Mouse (Mus musculus): Measurements from ENCODE around the gene Pax4.

Gene Pax4

GRCm38 (mm10) chr6:28450481-28450880 lies 1.3 kb upstream of the Pax4 start:
- DNase-seq (ENCODE audit: extremely low read depth, low read depth): no peak

- no peak for DNase-seq (ENCODE audit: extremely low read depth, low read depth)
Measured at GRCm38 (mm10) chr6:28447937-28448336, 1.2 kb downstream of the Pax4 start.

GRCm38 (mm10) chr6:28431538-28431855 lies 17.7 kb downstream of the Pax4 start:
- DNase-seq (ENCODE audit: extremely low read depth, low read depth): no peak

- no peak for DNase-seq (ENCODE audit: extremely low read depth, low read depth)
Measured at GRCm38 (mm10) chr6:28430795-28431537, 18.2 kb downstream of the Pax4 start.

- no peak for DNase-seq (ENCODE audit: extremely low read depth, low read depth)
Measured at GRCm38 (mm10) chr6:28429870-28430269, 19.3 kb downstream of the Pax4 start.

- DNase-seq (ENCODE audit: extremely low read depth, low read depth): no peak
Measured at GRCm38 (mm10) chr6:28428290-28428689, 20.9 kb downstream of the Pax4 start, which contains the start of gene Gcc1. Gene Gcc1 (minus strand): TSS chr6:28428390.

GRCm38 (mm10) chr6:28427096-28427839 lies 21.9 kb downstream of the Pax4 start, which contains the start of gene Fscn3:
Gene Fscn3 (plus strand): TSS chr6:28427789.
- no peak for DNase-seq (ENCODE audit: extremely low read depth, low read depth)

- DNase-seq (ENCODE audit: extremely low read depth, low read depth): no peak
Measured at GRCm38 (mm10) chr6:28425019-28425418, 24.1 kb downstream of the Pax4 start.

GRCm38 (mm10) chr6:28423767-28424695 lies 25.1 kb downstream of the Pax4 start:
- no peak for DNase-seq (ENCODE audit: extremely low read depth, low read depth)

GRCm38 (mm10) chr6:28423313-28423712 lies 25.8 kb downstream of the Pax4 start, which contains the start of gene Arf5:
Gene Arf5 (plus strand): TSS chr6:28423560.
- no peak for DNase-seq (ENCODE audit: extremely low read depth, low read depth)

- DNase-seq (ENCODE audit: extremely low read depth, low read depth): no peak
Measured at GRCm38 (mm10) chr6:28422651-28423290, 26.4 kb downstream of the Pax4 start.

- peak; percentile 90 for DNase-seq (ENCODE audit: extremely low read depth, low read depth)
Measured at GRCm38 (mm10) chr6:28421469-28422000, 27.6 kb downstream of the Pax4 start.

- DNase-seq (ENCODE audit: extremely low read depth, low read depth): no peak
Measured at GRCm38 (mm10) chr6:28420865-28421264, 28.3 kb downstream of the Pax4 start.

GRCm38 (mm10) chr6:28420361-28420760 lies 28.8 kb downstream of the Pax4 start:
- no peak for DNase-seq (ENCODE audit: extremely low read depth, low read depth)

GRCm38 (mm10) chr6:28419673-28420072 lies 29.5 kb downstream of the Pax4 start:
- no peak for DNase-seq (ENCODE audit: extremely low read depth, low read depth)

GRCm38 (mm10) chr6:28418449-28418848 lies 30.7 kb downstream of the Pax4 start:
- no peak for DNase-seq (ENCODE audit: extremely low read depth, low read depth)

GRCm38 (mm10) chr6:28416981-28417380 lies 32.2 kb downstream of the Pax4 start:
- no peak for DNase-seq (ENCODE audit: extremely low read depth, low read depth)

GRCm38 (mm10) chr6:28411236-28411635 lies 37.9 kb downstream of the Pax4 start:
- DNase-seq (ENCODE audit: extremely low read depth, low read depth): no peak

GRCm38 (mm10) chr6:28410053-28410452 lies 39.1 kb downstream of the Pax4 start:
- DNase-seq (ENCODE audit: extremely low read depth, low read depth): no peak

GRCm38 (mm10) chr6:28399791-28400190 lies 49.4 kb downstream of the Pax4 start:
- no peak for DNase-seq (ENCODE audit: extremely low read depth, low read depth)

GRCm38 (mm10) chr6:28398726-28399125 lies 50.4 kb downstream of the Pax4 start:
- DNase-seq (ENCODE audit: extremely low read depth, low read depth): no peak
